Mouse (Mus musculus) forebrain, embryonic 14.5 days (tissue): ENCODE measurements around the gene Zfhx3. TPM values are rescaled to one million over a fixed set of nuclear protein-coding genes. Genes with fewer than 3 reads are reported as not detected.

Experiments
- ATAC-seq: fragments of 200-750 bp; cut with Nextera tagmentation; 2 replicates; pipeline ENCODE4 v1.8.0; 2017; ENCODE audit warnings: mild to moderate bottlenecking, moderate library complexity
- DNase-seq: peaks from one replicate; pipeline ENCODE4 v3.0.0-alpha.2; 2015; ENCODE audit warnings: low spot score
- H3K27ac ChIP-seq: fragments of 300-500 bp; sonication (generic); 2 replicates; pipeline ENCODE4 v1.5.1; 2014; ENCODE audit warnings: low read depth, mild to moderate bottlenecking, control low read depth, low read length, moderate library complexity
- H3K27me3 ChIP-seq: fragments of 300-500 bp; sonication (generic); replicated peaks from 2 replicates; pipeline ENCODE4 v1.6.1; 2014; ENCODE audit warnings: low read length, control low read depth, mixed read lengths; ENCODE audit not compliant: control insufficient read depth, insufficient read depth
- H3K36me3 ChIP-seq: fragments of 300-500 bp; sonication (generic); 2 replicates; pipeline ENCODE4 v1.6.1; 2014; ENCODE audit warnings: low read length, control low read depth; ENCODE audit not compliant: control insufficient read depth, insufficient read depth
- H3K4me1 ChIP-seq: fragments of 300-500 bp; sonication (generic); 2 replicates; pipeline ENCODE4 v1.6.1; 2014; ENCODE audit warnings: antibody characterized with exemption, low read length, control low read depth; ENCODE audit not compliant: control insufficient read depth, insufficient read depth
- H3K4me2 ChIP-seq: fragments of 300-500 bp; sonication (generic); 2 replicates; pipeline ENCODE4 v1.6.1; 2014; ENCODE audit warnings: mild to moderate bottlenecking, control low read depth, low read length
- H3K4me3 ChIP-seq: fragments of 300-500 bp; sonication (generic); 2 replicates; pipeline ENCODE4 v1.5.1; 2014; ENCODE audit warnings: low read depth, low read length, control low read depth
- H3K9ac ChIP-seq: fragments of 300-500 bp; sonication (generic); 2 replicates; pipeline ENCODE4 v1.6.1; 2014; ENCODE audit warnings: mild to moderate bottlenecking, low read length, control low read depth, moderate library complexity
- H3K9me3 ChIP-seq: fragments of 300-500 bp; sonication (generic); replicated peaks from 2 replicates; pipeline ENCODE4 v1.6.1; 2016; ENCODE audit warnings: low read length, control low read depth, mixed read lengths; ENCODE audit not compliant: control insufficient read depth
- WGBS: fragments of 180-500 bp; shearing (Covaris S2); extraction: QIAGEN DNeasy Blood & Tissue Kit; methylation state at CpG from one replicate; pipeline ENCODE4 v1.1.7; 2014; 5-methylcytosine and 5-hydroxymethylcytosine counted together
- polyA plus RNA-seq: library from polyadenylated mRNA; unstranded; fragments of >200 nt; fragmentation: Nextera tagmentation; extraction: Ambion mirVana; gene quantifications from 2 replicates; pipeline ENCODE4 v1.2.1, GENCODE M21; 2014

Zfhx3 gene
- polyA plus RNA-seq, 1 experiment from 2014 or later: 11.7 TPM

GRCm38 (mm10) chr8:108220511-108220910, 278.1 kb downstream of the Zfhx3 start:
- no peak overlapping the region for H3K4me2 ChIP-seq
- no peaks in the 10 kb centered on the region for H3K36me3 ChIP-seq
- H3K9me3 ChIP-seq: no peaks in the 10 kb centered on the region
- H3K4me3 ChIP-seq: no peak overlapping the region
- H3K4me1 ChIP-seq: no peaks in the 10 kb centered on the region
- ATAC-seq: no peak
- H3K27me3 ChIP-seq: no peaks in the 10 kb centered on the region
- no peak overlapping the region for H3K27ac ChIP-seq
- 75% methylated on average over 3 of the region's 3 CpGs for WGBS
- no peak overlapping the region for H3K9ac ChIP-seq
- DNase-seq: no peak

- 86% methylated on average over 2 of the region's 2 CpGs for WGBS
- H3K27me3 ChIP-seq: no peaks in the 10 kb centered on the region
- no peak overlapping the region for H3K9ac ChIP-seq
- no peaks in the 10 kb centered on the region; the same call in 1 of the 2 replicates for H3K9me3 ChIP-seq
- H3K4me1 ChIP-seq: no peaks in the 10 kb centered on the region
- DNase-seq: no peak
- no peak overlapping the region for H3K4me3 ChIP-seq
- H3K36me3 ChIP-seq: no peaks in the 10 kb centered on the region
- no peak for ATAC-seq
- no peak overlapping the region for H3K4me2 ChIP-seq
- H3K27ac ChIP-seq: no peak overlapping the region
Measured at GRCm38 (mm10) chr8:108222091-108222490, 279.6 kb downstream of the Zfhx3 start.

- H3K4me3 ChIP-seq: no peak overlapping the region
- no peaks in the 10 kb centered on the region for H3K36me3 ChIP-seq
- H3K9ac ChIP-seq: no peak overlapping the region
- H3K9me3 ChIP-seq: no peaks in the 10 kb centered on the region
- no peak overlapping the region for H3K4me2 ChIP-seq
- no peak for DNase-seq
- no peaks in the 10 kb centered on the region for H3K27me3 ChIP-seq
- no peak for ATAC-seq
- no peaks in the 10 kb centered on the region; the same call in 1 of the 2 replicates for H3K4me1 ChIP-seq
- H3K27ac ChIP-seq: no peak overlapping the region
- 80% methylated on average over 7 of the region's 7 CpGs for WGBS
Measured at GRCm38 (mm10) chr8:108232326-108232725, 289.9 kb downstream of the Zfhx3 start.

GRCm38 (mm10) chr8:108234481-108234880, 292.0 kb downstream of the Zfhx3 start:
- 53% methylated on average over 4 of the region's 4 CpGs for WGBS
- no peak for DNase-seq
- H3K4me3 ChIP-seq: no peak overlapping the region
- no peak for ATAC-seq
- no peak overlapping the region for H3K9ac ChIP-seq
- H3K9me3 ChIP-seq: no peaks in the 10 kb centered on the region
- no peak overlapping the region for H3K4me2 ChIP-seq
- no peaks in the 10 kb centered on the region for H3K27me3 ChIP-seq
- H3K4me1 ChIP-seq: no peaks in the 10 kb centered on the region; the same call in 1 of the 2 replicates
- H3K36me3 ChIP-seq: no peaks in the 10 kb centered on the region
- H3K27ac ChIP-seq: no peak overlapping the region

GRCm38 (mm10) chr8:108236715-108237114, 294.3 kb downstream of the Zfhx3 start:
- H3K9me3 ChIP-seq: no peaks in the 10 kb centered on the region
- H3K27ac ChIP-seq: no peak overlapping the region
- WGBS: 64% methylated on average over 8 of the region's 8 CpGs
- no peaks in the 10 kb centered on the region for H3K27me3 ChIP-seq
- DNase-seq: peak; percentile 79
- H3K4me2 ChIP-seq: no peak overlapping the region
- H3K9ac ChIP-seq: no peak overlapping the region
- H3K4me3 ChIP-seq: no peak overlapping the region
- no peak for ATAC-seq
- H3K4me1 ChIP-seq: no peaks in the 10 kb centered on the region; the same call in 1 of the 2 replicates
- no peaks in the 10 kb centered on the region for H3K36me3 ChIP-seq

GRCm38 (mm10) chr8:108239531-108239930, 297.1 kb downstream of the Zfhx3 start:
- H3K9ac ChIP-seq: no peak overlapping the region
- H3K4me3 ChIP-seq: no peak overlapping the region
- H3K27me3 ChIP-seq: 0 out of 2 replicates have a peak, but pooled peaks cover 5% of the 10 kb centered on the region
- H3K4me1 ChIP-seq: peaks cover 5% of the 10 kb centered on the region; the same call in 1 of the 2 replicates
- no peak for DNase-seq
- no peak for ATAC-seq
- WGBS: 86% methylated on average over 5 of the region's 5 CpGs
- no peaks in the 10 kb centered on the region for H3K9me3 ChIP-seq
- no peak overlapping the region for H3K4me2 ChIP-seq
- H3K36me3 ChIP-seq: no peaks in the 10 kb centered on the region
- H3K27ac ChIP-seq: no peak overlapping the region

- no peak for DNase-seq
- ATAC-seq: no peak
- Histone ChIP-seq H3K4me1 (peaks cover 10% of the 10 kb centered on the region; the same call in 1 of the 2 replicates), H3K4me3 (no peak overlapping the region), H3K4me2 (no peak overlapping the region), H3K9ac (no peak overlapping the region), H3K9me3 (no peaks in the 10 kb centered on the region), H3K36me3 (no peaks in the 10 kb centered on the region), H3K27ac (no peak overlapping the region), H3K27me3 (0 out of 2 replicates have a peak, but pooled peaks cover 8% of the 10 kb centered on the region)
- 59% methylated on average over 19 of the region's 19 CpGs for WGBS
Measured at GRCm38 (mm10) chr8:108241041-108241690, 298.7 kb downstream of the Zfhx3 start.

GRCm38 (mm10) chr8:108243270-108243669, 300.8 kb downstream of the Zfhx3 start:
- H3K4me3 ChIP-seq: no peak overlapping the region
- WGBS: 26% methylated on average over 9 of the region's 9 CpGs
- no peak overlapping the region for H3K4me2 ChIP-seq
- H3K4me1 ChIP-seq: peaks cover 20% of the 10 kb centered on the region; the same call in 1 of the 2 replicates
- H3K9ac ChIP-seq: no peak overlapping the region
- no peaks in the 10 kb centered on the region for H3K36me3 ChIP-seq
- no peaks in the 10 kb centered on the region for H3K9me3 ChIP-seq
- no peak for ATAC-seq
- no peak overlapping the region for H3K27ac ChIP-seq
- peak; percentile 24 for DNase-seq
- H3K27me3 ChIP-seq: 0 out of 2 replicates have a peak, but pooled peaks cover 8% of the 10 kb centered on the region
